Mouse (Mus musculus) heart, postnatal 0 days (tissue): Measurements from ENCODE around the gene Inha. TPM values are rescaled to one million over a fixed set of nuclear protein-coding genes. Genes with fewer than 3 reads are reported as not detected.

Source experiments
- ATAC-seq: fragments of 200-750 bp; cut with Nextera tagmentation; 2 replicates; pipeline ENCODE4 v1.8.0; 2017; ENCODE audit warnings: low read depth, moderate number of reproducible peaks, moderate library complexity; ENCODE audit not compliant: insufficient read depth
- DNase-seq: peaks from one replicate; pipeline ENCODE4 v3.0.0-alpha.2; 2016; ENCODE audit warnings: low spot score
- H3K27ac ChIP-seq: fragments of 300-500 bp; sonication (generic); 2 replicates; pipeline ENCODE4 v1.5.1; 2014; ENCODE audit warnings: low read depth, mild to moderate bottlenecking
- H3K27me3 ChIP-seq: fragments of 300-500 bp; sonication (generic); 2 replicates; pipeline ENCODE4 v1.6.1; 2014; ENCODE audit warnings: low read length, mixed read lengths; ENCODE audit not compliant: control insufficient read depth, insufficient read depth
- H3K36me3 ChIP-seq: fragments of 300-500 bp; sonication (generic); replicated peaks from 2 replicates; pipeline ENCODE4 v1.6.1; 2014; ENCODE audit warnings: low read length, mixed read lengths; ENCODE audit not compliant: control insufficient read depth, insufficient read depth
- H3K4me1 ChIP-seq: fragments of 300-500 bp; sonication (generic); 2 replicates; pipeline ENCODE4 v1.6.1; 2014; ENCODE audit warnings: antibody characterized with exemption; ENCODE audit not compliant: control insufficient read depth, insufficient read depth
- H3K4me2 ChIP-seq: fragments of 300-500 bp; sonication (generic); 2 replicates; pipeline ENCODE4 v1.6.1; 2014; ENCODE audit warnings: low read depth, mild to moderate bottlenecking, low read length, moderate library complexity
- H3K4me3 ChIP-seq: fragments of 300-500 bp; sonication (generic); 2 replicates; pipeline ENCODE4 v1.5.1; 2014; ENCODE audit warnings: low read depth, low read length
- H3K9ac ChIP-seq: fragments of 300-500 bp; sonication (generic); replicated peaks from 2 replicates; pipeline ENCODE4 v1.6.1; 2014; ENCODE audit warnings: low read depth, low read length, mixed read lengths
- H3K9me3 ChIP-seq: fragments of 300-500 bp; sonication (generic); replicated peaks from 2 replicates; pipeline ENCODE4 v1.6.1; 2016; ENCODE audit warnings: low read length; ENCODE audit not compliant: control insufficient read depth
- CTCF ChIP-seq: IDR thresholded peaks from 2 replicates; pipeline ENCODE4 v1.5.1; 2016; ENCODE audit warnings: antibody characterized with exemption, control low read depth, low read depth
- EP300 ChIP-seq: IDR thresholded peaks from 2 replicates; pipeline ENCODE4 v1.6.1; 2016; ENCODE audit warnings: antibody characterized with exemption, low read depth
- WGBS: fragments of 180-500 bp; shearing (Covaris S2); extraction: QIAGEN DNeasy Blood & Tissue Kit; methylation state at CpG from one replicate; pipeline ENCODE4 v1.1.7; 2014; 5-methylcytosine and 5-hydroxymethylcytosine counted together
- polyA plus RNA-seq: library from polyadenylated mRNA; unstranded; fragments of >200 nt; fragmentation: Nextera tagmentation; extraction: Ambion mirVana; gene quantifications from 2 replicates; pipeline ENCODE4 v1.2.1, GENCODE M21; 2015
- total RNA-seq: library from RNA; depleted of rRNA; stranded (reverse); fragments of >200 nt; gene quantifications from 2 replicates; pipeline ENCODE4 v1.2.3, GENCODE M21; 2014; ENCODE audit warnings: low replicate concordance

Gene Inha
- total and polyA plus RNA-seq, 2 experiments from 2014 or later: 7.3 to 8.2 TPM

GRCm38 (mm10) chr1:75501905-75502304 is 5.0 kb upstream of the Inha start:
- TF ChIP-seq EP300 (no peak), CTCF (no peak)
- Histone ChIP-seq H3K4me3 (no peak overlapping the region), H3K27ac (no peak overlapping the region), H3K9ac (no peak overlapping the region), H3K4me2 (no peak overlapping the region), H3K9me3 (no peaks in the 10 kb centered on the region), H3K4me1 (peaks cover 26% of the 10 kb centered on the region), H3K36me3 (peaks cover 64% of the 10 kb centered on the region), H3K27me3 (no peaks in the 10 kb centered on the region)
- ATAC-seq (no peak), DNase-seq (no peak)
- WGBS: 91% methylated on average over 9 of the region's 9 CpGs

DNA sequence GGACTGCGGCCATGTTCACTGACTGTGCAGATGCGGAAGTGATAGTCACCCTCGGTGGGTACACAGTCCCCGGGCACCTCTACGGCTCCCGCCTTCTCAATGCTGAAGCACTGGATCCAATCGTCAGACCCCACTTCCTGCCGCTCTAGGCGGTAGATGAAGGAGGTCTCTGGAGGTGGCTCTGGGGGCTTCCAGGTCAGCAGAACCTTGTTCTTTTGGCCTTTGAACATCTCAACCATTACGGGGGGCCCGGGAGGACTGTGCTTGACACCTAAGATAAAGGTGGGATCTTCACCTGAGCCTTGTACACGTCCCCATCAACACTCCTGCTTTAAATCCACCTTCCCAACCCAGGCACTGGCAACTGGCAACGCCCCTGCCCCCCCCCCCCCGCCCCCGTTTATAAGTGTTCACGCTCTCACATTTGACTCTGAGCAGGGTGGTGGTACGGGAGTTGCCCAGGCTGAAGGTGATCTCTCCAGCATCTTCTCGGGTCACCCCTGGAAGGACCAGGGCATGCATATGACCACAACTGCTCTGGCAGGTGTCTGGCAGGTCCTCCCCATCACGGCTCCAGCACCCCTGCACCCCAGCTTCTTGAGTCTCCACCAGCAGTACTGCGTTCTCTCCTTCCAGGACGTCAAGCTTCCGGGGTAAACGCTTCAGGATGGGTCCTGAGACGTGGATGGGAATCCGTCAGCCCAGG is 3.8 kb upstream of the Inha start:
- H3K27ac ChIP-seq: no peak overlapping the region
- DNase-seq: no peak
- no peak for ATAC-seq
- H3K9ac ChIP-seq: no peak overlapping the region; the same call in 1 of the 2 replicates
- H3K9me3 ChIP-seq: no peaks in the 10 kb centered on the region
- H3K4me3 ChIP-seq: peak overlapping the region; percentile 82; the same call in 1 of the 2 replicates
- H3K36me3 ChIP-seq: peaks cover 52% of the 10 kb centered on the region
- peak overlapping the region; percentile 90 for H3K4me2 ChIP-seq
- no peaks in the 10 kb centered on the region for H3K27me3 ChIP-seq
- WGBS: 74% methylated on average over 25 of the region's 25 CpGs
- TF ChIP-seq CTCF (no peak), EP300 (no peak)
- peaks cover 32% of the 10 kb centered on the region for H3K4me1 ChIP-seq

DNA sequence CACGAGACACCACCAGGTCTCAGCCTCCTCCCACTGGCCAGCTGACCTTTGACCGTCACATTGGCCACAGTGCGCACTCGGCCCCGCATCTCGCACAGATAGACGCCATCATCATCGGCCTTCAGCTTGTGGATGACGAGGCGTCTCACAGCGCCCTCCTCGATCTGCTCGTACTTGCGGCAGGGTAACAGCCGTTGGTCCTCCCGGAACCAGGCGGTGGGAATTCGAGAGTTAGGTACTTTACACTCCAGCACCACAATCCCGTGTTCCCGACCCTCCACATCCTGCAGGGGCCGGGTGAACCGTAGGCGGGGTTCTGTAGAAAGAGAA is 3.3 kb upstream of the Inha start:
- H3K4me1 ChIP-seq: peaks cover 32% of the 10 kb centered on the region
- H3K36me3 ChIP-seq: peaks cover 46% of the 10 kb centered on the region
- H3K4me3 ChIP-seq: peak overlapping the region; percentile 82
- H3K27me3 ChIP-seq: no peaks in the 10 kb centered on the region
- 54% methylated on average over 23 of the region's 23 CpGs for WGBS
- ATAC-seq: no peak
- TF ChIP-seq CTCF (no peak), EP300 (no peak)
- H3K9ac ChIP-seq: no peak overlapping the region; the same call in 1 of the 2 replicates
- DNase-seq: no peak
- H3K9me3 ChIP-seq: no peaks in the 10 kb centered on the region
- H3K4me2 ChIP-seq: peak overlapping the region; percentile 90
- peak overlapping the region; percentile 98; the same call in 1 of the 2 replicates for H3K27ac ChIP-seq

DNA sequence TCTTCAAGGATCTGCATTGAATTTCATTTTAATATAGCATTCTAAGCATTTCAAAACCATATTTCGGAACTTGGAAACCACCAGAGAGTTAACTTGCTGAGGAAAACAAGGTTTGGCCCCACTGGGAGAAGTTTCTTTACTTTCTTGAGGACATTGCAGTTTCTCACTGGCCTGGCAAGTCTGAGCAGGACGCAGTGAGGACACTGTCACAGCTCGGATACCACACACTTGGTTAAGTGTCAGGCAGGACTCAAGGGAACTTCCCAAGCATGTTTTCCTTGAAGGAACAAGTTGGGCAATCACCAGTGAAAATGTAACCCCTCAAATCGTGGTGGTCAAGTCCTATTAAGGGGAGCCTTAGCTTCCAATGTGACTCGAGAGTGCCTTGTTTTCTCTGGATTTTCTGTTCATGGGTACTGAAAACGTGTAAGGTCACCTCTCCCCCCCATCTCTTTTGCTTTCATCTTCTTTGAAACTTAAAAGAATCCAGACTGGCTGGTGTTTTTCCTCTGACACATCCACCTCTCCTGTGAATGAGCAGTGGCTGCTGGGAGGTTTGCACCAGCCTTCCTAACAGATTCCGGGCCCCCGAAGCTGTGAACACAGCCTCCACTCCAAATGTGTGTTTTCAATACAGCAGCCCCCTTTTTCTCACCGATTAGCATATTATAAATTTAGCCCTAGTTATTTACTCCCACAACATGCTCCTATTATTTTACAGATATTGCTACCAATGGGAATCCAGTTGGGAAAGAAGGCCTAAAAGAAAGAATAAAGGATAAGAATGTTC is 2.4 kb upstream of the Inha start:
- DNase-seq (no peak), ATAC-seq (no peak)
- no peaks in the 10 kb centered on the region for H3K9me3 ChIP-seq
- no peaks in the 10 kb centered on the region for H3K27me3 ChIP-seq
- H3K9ac ChIP-seq: peak overlapping the region; percentile 97
- no peak for TF ChIP-seq CTCF
- TF ChIP-seq EP300: no peak
- peaks cover 38% of the 10 kb centered on the region for H3K36me3 ChIP-seq
- H3K27ac ChIP-seq: peak overlapping the region; percentile 98
- WGBS: 29% methylated on average over 9 of the region's 9 CpGs
- peak overlapping the region; percentile 90 for H3K4me2 ChIP-seq
- H3K4me3 ChIP-seq: peak overlapping the region; percentile 82
- H3K4me1 ChIP-seq: peaks cover 36% of the 10 kb centered on the region

GRCm38 (mm10) chr1:75505159-75505955 is 1.5 kb upstream of the Inha start:
- Histone ChIP-seq H3K27ac (peak overlapping the region; percentile 98), H3K27me3 (no peaks in the 10 kb centered on the region), H3K4me3 (peak overlapping the region; percentile 82), H3K4me2 (peak overlapping the region; percentile 90), H3K9me3 (no peaks in the 10 kb centered on the region), H3K36me3 (peaks cover 29% of the 10 kb centered on the region), H3K4me1 (peaks cover 45% of the 10 kb centered on the region), H3K9ac (peak overlapping the region; percentile 97)
- WGBS: under 1% methylated on average over 81 of the region's 84 CpGs
- ATAC-seq (peak; percentile 49), DNase-seq (peak; percentile 56)
- no peak; the same call in 1 of the 2 replicates for TF ChIP-seq CTCF
- TF ChIP-seq EP300: no peak
